Mouse (Mus musculus): ENCODE measurements around the gene Sik3. TPM values are rescaled to one million over a fixed set of nuclear protein-coding genes. Genes with fewer than 3 reads are reported as not detected.

Sik3 gene
- polyA plus RNA-seq, 1 experiment = 22.2 TPM

- DNase-seq = no peak
- TF ChIP-seq CTCF (IDR thresholded peaks at IDR 0.05; ENCODE audit: insufficient read depth, low read length) = no peak
- TF ChIP-seq POLR2A (IDR thresholded peaks at IDR 0.05; ENCODE audit: borderline replicate concordance, extremely low read depth, low read depth, low read length) = no peak
- peaks cover 17% of the 10 kb centered on the region for H3K4me1 ChIP-seq (ENCODE audit: control insufficient read depth, insufficient read depth, low read length)
- H3K4me3 ChIP-seq (replicated peaks; ENCODE audit: extremely low read depth, low read depth, low read length) = peak overlapping the region; percentile 36
- WGBS = 14% methylated on average over 7 of the region's 7 CpGs
Measured at GRCm38 (mm10) chr9:46110648-46111047, 98.0 kb downstream of the Sik3 start.

GRCm38 (mm10) chr9:46111334-46111733 is 98.7 kb downstream of the Sik3 start:
- Histone ChIP-seq H3K4me3 (replicated peaks; ENCODE audit: extremely low read depth, low read depth, low read length) (no peak overlapping the region), H3K4me1 (ENCODE audit: control insufficient read depth, insufficient read depth, low read length) (peaks cover 21% of the 10 kb centered on the region)
- no peak for DNase-seq
- TF ChIP-seq POLR2A (IDR thresholded peaks at IDR 0.05; ENCODE audit: borderline replicate concordance, extremely low read depth, low read depth, low read length) (no peak), CTCF (IDR thresholded peaks at IDR 0.05; ENCODE audit: insufficient read depth, low read length) (no peak)

DNA sequence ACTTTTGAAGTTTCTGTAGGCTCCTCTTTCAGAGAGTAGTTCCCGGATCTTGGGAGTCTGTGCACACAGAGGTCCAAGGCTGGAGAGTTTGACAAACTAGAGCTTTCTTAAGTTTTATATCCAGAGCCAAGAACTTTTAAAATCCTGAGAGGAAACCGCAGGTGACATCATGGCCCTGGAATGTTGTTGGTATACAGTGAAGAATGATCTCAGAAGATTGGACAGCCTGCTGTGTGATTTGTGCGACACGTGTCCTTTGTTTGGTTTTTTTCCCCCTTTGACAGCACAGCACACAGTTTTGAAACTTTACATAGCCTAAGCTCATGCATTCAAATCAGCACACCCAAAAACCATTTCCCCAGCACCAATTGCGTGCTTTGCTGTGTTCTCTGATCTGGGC is 99.6 kb downstream of the Sik3 start:
- TF ChIP-seq CTCF (IDR thresholded peaks at IDR 0.05; ENCODE audit: insufficient read depth, low read length) (no peak), POLR2A (IDR thresholded peaks at IDR 0.05; ENCODE audit: borderline replicate concordance, extremely low read depth, low read depth, low read length) (no peak)

DNA sequence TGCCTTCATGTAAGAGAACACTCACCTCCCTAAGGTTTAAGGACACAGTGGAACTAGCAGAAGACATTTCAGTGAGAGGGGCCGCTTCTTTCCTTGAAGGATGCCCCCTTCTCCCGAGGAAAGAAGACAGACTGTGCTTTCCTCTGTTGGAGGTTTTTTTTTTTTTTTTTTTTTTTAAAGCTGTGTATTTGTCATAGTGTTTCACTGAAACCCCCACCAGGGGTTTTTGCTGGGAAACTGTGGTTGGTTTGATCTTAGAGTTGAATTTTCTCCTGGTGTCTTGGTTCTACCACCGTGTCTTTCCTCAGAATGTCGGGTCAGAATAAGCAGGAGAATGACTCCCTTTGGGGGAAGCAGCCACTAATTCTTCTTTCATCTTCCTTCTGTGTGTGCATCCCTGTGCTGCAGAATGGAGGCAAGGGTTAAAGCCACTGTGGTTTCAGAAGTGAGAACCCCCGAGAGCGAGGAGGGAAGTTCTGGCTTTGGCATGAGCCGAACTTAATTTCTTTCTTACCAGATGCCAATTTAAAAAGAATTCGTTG is 106.3 kb downstream of the Sik3 start:
- peaks cover 12% of the 10 kb centered on the region for H3K4me1 ChIP-seq (ENCODE audit: control insufficient read depth, insufficient read depth, low read length)
- TF ChIP-seq CTCF (IDR thresholded peaks at IDR 0.05; ENCODE audit: insufficient read depth, low read length) (no peak), POLR2A (IDR thresholded peaks at IDR 0.05; ENCODE audit: borderline replicate concordance, extremely low read depth, low read depth, low read length) (no peak)
- no peak for DNase-seq
- no peak overlapping the region for H3K4me3 ChIP-seq (replicated peaks; ENCODE audit: extremely low read depth, low read depth, low read length)
- WGBS = 78% methylated on average over 8 of the region's 8 CpGs

More for the DNA sequence above, 99.6 kb downstream of the Sik3 start:
- H3K4me1 ChIP-seq (ENCODE audit: control insufficient read depth, insufficient read depth, low read length) = peaks cover 21% of the 10 kb centered on the region
- 11% methylated on average over 5 of the region's 5 CpGs for WGBS
- DNase-seq = peak; percentile 62
- no peak overlapping the region for H3K4me3 ChIP-seq (replicated peaks; ENCODE audit: extremely low read depth, low read depth, low read length)

GRCm38 (mm10) chr9:46119943-46120441 is 107.4 kb downstream of the Sik3 start:
- DNase-seq = peak; percentile 42
- H3K4me3 ChIP-seq (replicated peaks; ENCODE audit: extremely low read depth, low read depth, low read length) = no peak overlapping the region
- 8% methylated on average over 6 of the region's 6 CpGs for WGBS
- TF ChIP-seq CTCF (IDR thresholded peaks at IDR 0.05; ENCODE audit: insufficient read depth, low read length) = no peak
- TF ChIP-seq POLR2A (IDR thresholded peaks at IDR 0.05; ENCODE audit: borderline replicate concordance, extremely low read depth, low read depth, low read length) = no peak
- peaks cover 12% of the 10 kb centered on the region for H3K4me1 ChIP-seq (ENCODE audit: control insufficient read depth, insufficient read depth, low read length)

- 67% methylated on average over 6 of the region's 6 CpGs for WGBS
- no peak for DNase-seq
- TF ChIP-seq POLR2A (IDR thresholded peaks at IDR 0.05; ENCODE audit: borderline replicate concordance, extremely low read depth, low read depth, low read length) = no peak
- no peak for TF ChIP-seq CTCF (IDR thresholded peaks at IDR 0.05; ENCODE audit: insufficient read depth, low read length)
- no peak overlapping the region for H3K4me3 ChIP-seq (replicated peaks; ENCODE audit: extremely low read depth, low read depth, low read length)
- peaks cover 12% of the 10 kb centered on the region for H3K4me1 ChIP-seq (ENCODE audit: control insufficient read depth, insufficient read depth, low read length)
Measured at GRCm38 (mm10) chr9:46120468-46121253, 108.0 kb downstream of the Sik3 start.

GRCm38 (mm10) chr9:46121486-46121885 is 108.9 kb downstream of the Sik3 start:
- TF ChIP-seq POLR2A (IDR thresholded peaks at IDR 0.05; ENCODE audit: borderline replicate concordance, extremely low read depth, low read depth, low read length) = no peak
- no peak for TF ChIP-seq CTCF (IDR thresholded peaks at IDR 0.05; ENCODE audit: insufficient read depth, low read length)
- peaks cover 9% of the 10 kb centered on the region for H3K4me1 ChIP-seq (ENCODE audit: control insufficient read depth, insufficient read depth, low read length)
- DNase-seq = no peak
- H3K4me3 ChIP-seq (replicated peaks; ENCODE audit: extremely low read depth, low read depth, low read length) = no peak overlapping the region
- 54% methylated on average over 4 of the region's 4 CpGs for WGBS

DNA sequence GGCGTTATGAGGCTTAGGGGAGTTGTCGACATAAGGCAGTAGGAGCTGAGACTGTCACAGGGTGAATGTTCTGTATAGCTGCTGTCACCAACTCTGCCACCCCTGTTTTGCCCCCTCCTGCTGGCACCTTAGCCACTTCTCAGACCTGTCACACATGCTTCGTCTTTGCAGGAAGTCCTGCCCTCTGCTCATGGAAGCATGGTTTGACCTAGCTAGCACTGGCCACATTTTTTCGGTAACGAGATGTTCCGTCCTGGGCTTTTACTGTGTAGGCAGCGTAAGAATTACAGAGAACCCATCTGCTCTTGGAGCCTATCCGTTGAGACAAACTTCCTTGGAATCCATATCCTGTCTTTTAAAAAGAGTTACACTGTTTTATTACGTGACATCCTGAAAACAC is 110.1 kb downstream of the Sik3 start:
- TF ChIP-seq CTCF (IDR thresholded peaks at IDR 0.05; ENCODE audit: insufficient read depth, low read length) (no peak), POLR2A (IDR thresholded peaks at IDR 0.05; ENCODE audit: borderline replicate concordance, extremely low read depth, low read depth, low read length) (no peak)
- DNase-seq = no peak
- no peak overlapping the region for H3K4me3 ChIP-seq (replicated peaks; ENCODE audit: extremely low read depth, low read depth, low read length)
- WGBS = 47% methylated on average over 9 of the region's 9 CpGs
- H3K4me1 ChIP-seq (ENCODE audit: control insufficient read depth, insufficient read depth, low read length) = peaks cover 12% of the 10 kb centered on the region

- 69% methylated on average over 2 of the region's 2 CpGs for WGBS
- DNase-seq = no peak
- no peak for TF ChIP-seq CTCF (IDR thresholded peaks at IDR 0.05; ENCODE audit: insufficient read depth, low read length)
- TF ChIP-seq POLR2A (IDR thresholded peaks at IDR 0.05; ENCODE audit: borderline replicate concordance, extremely low read depth, low read depth, low read length) = no peak
- H3K4me1 ChIP-seq (ENCODE audit: control insufficient read depth, insufficient read depth, low read length) = peaks cover 7% of the 10 kb centered on the region
- H3K4me3 ChIP-seq (replicated peaks; ENCODE audit: extremely low read depth, low read depth, low read length) = no peak overlapping the region
Measured at GRCm38 (mm10) chr9:46126295-46126694, 113.7 kb downstream of the Sik3 start.

- no peak for DNase-seq
- WGBS = 68% methylated on average over 5 of the region's 5 CpGs
- no peak for TF ChIP-seq POLR2A (IDR thresholded peaks at IDR 0.05; ENCODE audit: borderline replicate concordance, extremely low read depth, low read depth, low read length)
- no peak for TF ChIP-seq CTCF (IDR thresholded peaks at IDR 0.05; ENCODE audit: insufficient read depth, low read length)
- Histone ChIP-seq H3K4me3 (replicated peaks; ENCODE audit: extremely low read depth, low read depth, low read length) (no peak overlapping the region), H3K4me1 (ENCODE audit: control insufficient read depth, insufficient read depth, low read length) (peaks cover 3% of the 10 kb centered on the region)
Measured at GRCm38 (mm10) chr9:46127326-46127725, 114.7 kb downstream of the Sik3 start.

Data from lung, adult 2 months (tissue).